Mouse (Mus musculus): ENCODE measurements around the gene Slc4a2. TPM values are rescaled to one million over a fixed set of nuclear protein-coding genes. Genes with fewer than 3 reads are reported as not detected.
A peak's percentile ranks its signal among the peaks of the same experiment; 100 is the strongest.
"Not testable (repeated sequence)": the region's sequence is repeated elsewhere in the genome, so short reads cannot be mapped to it uniquely, and the experiment has no call there.

The Slc4a2 gene
- total RNA-seq, 2 experiments from 2014 or later = 29.2 to 35.1 TPM

GRCm38 (mm10) chr5:24393392-24393997 lies 30.1 kb upstream of the Slc4a2 start, which contains the start of gene Abcb8:
Gene Abcb8, plus strand, starts transcription at chr5:24393663.
- DNase-seq = peak; percentile 84 to 86
- intact Hi-C loops (cut with DNase I) = loop anchor here (2.0 kb wide), 1 partner anchor 33 kb away; no protein-coding TSS in a partner anchor

DNA sequence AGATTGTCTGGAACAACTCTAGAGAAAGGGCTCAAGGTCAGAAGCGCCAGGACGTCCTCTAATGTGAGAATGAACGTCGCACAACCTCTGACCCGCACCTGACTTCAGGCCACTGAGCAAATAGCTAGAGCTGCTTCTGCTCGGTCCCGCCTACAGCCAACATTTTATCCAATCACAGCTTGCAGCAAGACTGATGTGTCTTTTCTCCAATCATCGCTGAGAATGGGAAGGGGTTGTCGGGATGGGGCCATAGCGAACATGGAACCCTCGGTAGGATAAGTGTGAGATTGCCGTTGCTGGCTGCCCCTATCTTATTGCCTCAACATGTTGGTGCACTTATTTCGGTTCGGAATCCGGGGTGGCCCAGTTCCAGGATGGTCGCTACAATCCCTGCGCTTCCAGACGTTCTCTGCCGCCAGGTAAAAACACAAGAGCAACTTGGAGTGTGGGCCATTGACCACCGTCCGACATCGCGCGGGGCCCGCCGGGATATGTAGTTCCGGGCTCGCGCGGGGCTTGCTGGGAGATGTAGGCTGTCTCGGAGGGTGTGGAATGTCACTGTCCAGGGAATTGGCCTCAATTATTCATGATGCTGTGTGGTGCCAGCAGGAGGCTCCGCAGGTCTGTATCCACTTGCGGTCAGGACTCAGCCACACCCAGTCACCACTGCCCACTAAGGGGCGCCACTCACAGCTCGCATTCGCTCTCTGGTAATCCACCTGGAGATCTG lies 29.3 kb upstream of the Slc4a2 start:
- DNase-seq = peak; percentile 93 to 95
- intact Hi-C loops (cut with DNase I) = no loop called here

- DNase-seq = not testable (repeated sequence)
- intact Hi-C loops (cut with DNase I) = loop anchor here (2.0 kb wide), 1 partner anchor 27 kb away; the partner anchor contains the start of genes Cdk5 and Slc4a2
Measured at GRCm38 (mm10) chr5:24396254-24396653, 27.4 kb upstream of the Slc4a2 start.

- intact Hi-C loops (cut with DNase I) = no loop called here
- DNase-seq = no peak
Measured at GRCm38 (mm10) chr5:24399686-24400085, 24.0 kb upstream of the Slc4a2 start.

GRCm38 (mm10) chr5:24400362-24400761 lies 23.3 kb upstream of the Slc4a2 start:
- DNase-seq = no peak
- intact Hi-C loops (cut with DNase I) = no loop called here

- no peak for DNase-seq
- intact Hi-C loops (cut with DNase I) = no loop called here
Measured at GRCm38 (mm10) chr5:24400911-24401605, 22.6 kb upstream of the Slc4a2 start.

GRCm38 (mm10) chr5:24401969-24402368 lies 21.7 kb upstream of the Slc4a2 start:
- intact Hi-C loops (cut with DNase I) = no loop called here
- DNase-seq = no peak

- DNase-seq = no peak
- intact Hi-C loops (cut with DNase I) = no loop called here
Measured at GRCm38 (mm10) chr5:24404594-24405360, 18.9 kb upstream of the Slc4a2 start.

- intact Hi-C loops (cut with DNase I) = no loop called here
- DNase-seq = no peak
Measured at GRCm38 (mm10) chr5:24405389-24405876, 18.2 kb upstream of the Slc4a2 start.

GRCm38 (mm10) chr5:24408651-24409050 lies 15.0 kb upstream of the Slc4a2 start:
- DNase-seq = no peak
- intact Hi-C loops (cut with DNase I) = no loop called here

- no peak for DNase-seq
- intact Hi-C loops (cut with DNase I) = no loop called here
Measured at GRCm38 (mm10) chr5:24409466-24409865, 14.2 kb upstream of the Slc4a2 start.

DNA sequence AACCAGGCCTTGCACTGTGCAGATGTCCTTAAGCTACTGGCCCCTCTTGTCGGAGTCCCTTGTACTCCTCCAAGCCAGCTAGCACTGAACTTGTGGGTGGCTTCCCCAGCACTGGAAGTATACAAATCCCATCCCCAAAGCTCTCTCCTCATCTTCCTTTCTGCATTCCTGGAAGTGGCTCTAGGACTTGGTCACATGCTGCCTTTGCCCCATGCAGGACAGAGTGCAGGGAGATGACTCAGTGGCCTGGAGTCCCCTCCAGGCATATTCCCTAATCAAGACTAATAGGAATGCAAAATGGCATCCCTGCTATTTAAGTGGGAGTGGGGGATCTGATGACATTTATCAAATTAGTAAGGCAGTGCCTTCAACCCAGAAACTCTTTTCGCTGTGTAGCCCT lies 11.6 kb upstream of the Slc4a2 start:
- intact Hi-C loops (cut with DNase I) = no loop called here
- DNase-seq = no peak

- intact Hi-C loops (cut with DNase I) = no loop called here
- DNase-seq = no peak
Measured at GRCm38 (mm10) chr5:24413042-24413693, 10.5 kb upstream of the Slc4a2 start, which contains the start of gene Asic3. Gene Asic3, plus strand, starts transcription at chr5:24413392.

- intact Hi-C loops (cut with DNase I) = no loop called here
- no peak for DNase-seq
Measured at GRCm38 (mm10) chr5:24413938-24414337, 9.7 kb upstream of the Slc4a2 start.

- intact Hi-C loops (cut with DNase I) = loop anchor here (1.0 kb wide), 1 partner anchor 54 kb away; no protein-coding TSS in a partner anchor
- DNase-seq = peak; percentile 64 to 70
Measured at GRCm38 (mm10) chr5:24416222-24416736, 7.4 kb upstream of the Slc4a2 start.

DNA sequence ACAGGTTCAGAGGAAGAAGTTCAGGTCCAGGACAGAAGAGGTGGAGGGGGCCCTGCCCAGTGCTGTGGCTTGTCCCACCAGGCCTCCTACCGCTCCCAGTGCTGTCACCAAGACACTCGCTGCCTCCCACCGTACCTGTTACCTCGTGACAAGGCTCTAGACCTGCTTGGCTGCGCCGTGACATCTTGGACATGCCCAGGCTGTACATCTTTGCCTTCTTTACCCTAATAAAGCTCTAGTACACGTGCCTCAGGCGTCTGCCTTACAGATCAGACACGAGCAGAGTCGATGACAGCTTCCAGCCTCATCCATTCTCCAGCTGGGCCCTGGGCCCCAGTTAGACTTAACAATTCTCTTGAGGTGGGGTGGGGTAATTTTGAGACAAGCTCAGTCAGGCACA lies 6.0 kb upstream of the Slc4a2 start:
- intact Hi-C loops (cut with DNase I) = no loop called here
- DNase-seq = no peak

DNA sequence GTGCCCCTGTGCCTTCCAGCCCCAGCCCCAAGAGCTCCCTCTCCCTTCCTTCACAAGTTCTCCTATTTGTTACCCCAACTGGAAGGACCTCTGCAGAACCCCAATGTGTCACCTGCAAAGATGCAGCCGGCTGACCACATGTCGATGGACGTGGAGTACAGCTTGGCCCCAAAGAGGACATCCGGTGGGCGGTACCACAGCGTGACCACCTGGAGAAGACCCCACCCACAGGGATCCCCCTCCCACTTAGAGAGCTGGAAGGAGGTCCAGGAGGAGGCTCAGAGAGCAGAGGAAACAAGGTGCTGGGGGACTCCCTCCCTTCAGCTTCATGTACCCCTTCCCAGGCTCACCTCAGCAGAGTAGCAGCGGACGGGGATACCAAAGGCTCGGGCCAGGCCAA lies 3.3 kb upstream of the Slc4a2 start:
- intact Hi-C loops (cut with DNase I) = no loop called here
- DNase-seq = no peak

- intact Hi-C loops (cut with DNase I) = loop anchor here (2.0 kb wide), 1 partner anchor 29 kb away; the partner anchor contains the start of gene Agap3
- DNase-seq = peak in 1 of 2 experiments; percentile 61
Measured at GRCm38 (mm10) chr5:24424004-24424781, 556 bp downstream of the Slc4a2 start.

Measured in heart, postnatal 36 days (tissue).